Mouse (Mus musculus) adrenal gland, postnatal 36 days (tissue): ENCODE measurements at regions not wholly inside any gene's neighbourhood (a gene's known extent, or its start where the extent isn't known, plus 50 kb on each side); places are given as distances from the start of the nearest gene placed in this dataset.

Source experiments
- DNase-seq, 2 experiments: peaks; one replicate each; pipeline ENCODE4 v3.0.0; 2021; ENCODE audit warnings: mixed read lengths in 1 of 2

GRCm38 (mm10) chr15:82709041-82709440 is 54.9 kb downstream of the Cyp2d40 start:
- no peak for DNase-seq

GRCm38 (mm10) chr15:82707906-82708305 is 56.1 kb downstream of the Cyp2d40 start:
- no peak for DNase-seq

- peak in 1 of 2 experiments; percentile 3 for DNase-seq
Observed at GRCm38 (mm10) chr15:82707221-82707620, 56.8 kb downstream of the Cyp2d40 start.

GRCm38 (mm10) chr15:82706647-82707046 is 57.3 kb downstream of the Cyp2d40 start:
- DNase-seq, result no peak

- DNase-seq, result no peak
Observed at GRCm38 (mm10) chr15:82702121-82702520, 61.9 kb downstream of the Cyp2d40 start.

GRCm38 (mm10) chr15:82695786-82696185 is 68.2 kb downstream of the Cyp2d40 start:
- no peak for DNase-seq

GRCm38 (mm10) chr15:82695238-82695637 is 68.7 kb downstream of the Cyp2d40 start:
- no peak for DNase-seq

GRCm38 (mm10) chr15:82694529-82694928 is 69.5 kb downstream of the Cyp2d40 start:
- no peak for DNase-seq

GRCm38 (mm10) chr15:82692955-82693354 is 71.0 kb downstream of the Cyp2d40 start:
- DNase-seq, result no peak
